Mouse (Mus musculus): ENCODE measurements around the gene Srcin1.

DNA sequence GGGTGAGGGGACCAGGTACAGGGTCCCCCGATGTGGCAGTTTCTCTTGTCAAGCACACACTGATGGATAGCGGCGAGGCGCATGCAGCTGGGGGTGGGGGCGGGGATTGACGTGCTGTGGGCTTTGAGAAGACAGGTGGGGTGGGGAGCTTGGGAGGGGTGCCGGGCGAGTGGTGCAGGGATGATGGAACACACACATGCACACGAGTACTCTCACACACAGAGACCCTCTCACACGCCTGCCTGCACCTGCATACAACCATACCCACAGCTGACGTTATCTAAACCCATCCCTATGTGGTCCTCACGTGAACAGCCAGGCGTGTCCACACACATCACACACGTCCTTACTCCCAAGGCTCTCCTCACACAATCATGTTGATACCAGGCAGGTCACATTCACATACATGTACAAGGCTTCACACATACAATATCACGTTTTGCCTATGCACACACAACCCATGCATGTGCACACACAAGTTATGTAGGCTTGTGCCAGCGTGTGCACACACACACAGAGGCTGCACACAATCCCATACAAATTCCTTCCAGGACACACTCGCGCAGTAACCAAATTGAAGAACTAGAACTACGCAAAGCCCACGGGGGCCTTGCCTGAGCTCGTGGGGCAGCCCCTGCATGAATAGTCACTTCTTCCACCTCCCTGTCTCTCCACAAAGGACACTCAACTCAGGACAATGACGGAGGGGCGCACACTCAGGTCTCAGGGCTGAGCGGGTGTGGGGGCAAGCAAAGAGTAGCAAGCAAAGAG is 66.1 kb downstream of the Srcin1 start:
- no peak for TF ChIP-seq CTCF (IDR thresholded peaks at IDR 0.05; ENCODE audit: low read depth)
- TF ChIP-seq EP300 (optimal IDR thresholded peaks at IDR 0.05) = no peak
